8 mouse cellular contexts compared by ENCODE assay signal in genomic region chr2:131174700-131175099, GRCm38 (mm10). TPM values are rescaled to one million over a fixed set of nuclear protein-coding genes. Genes with fewer than 3 reads are reported as not detected.
DNase-seq lines count a peak whose midpoint lies in the region; ATAC-seq and TF ChIP-seq lines count a peak whose summit lies in the region.

No protein-coding gene starts in this region.

- H3K9me3 ChIP-seq in intestine, embryonic 14.5 days (ENCODE audit: control insufficient read depth, low read length), result no peaks in the 10 kb centered on the region
- H3K9me3 ChIP-seq in midbrain, embryonic 10.5 days (replicated peaks), result no peaks in the 10 kb centered on the region

- DNase-seq in spleen, adult 12 weeks (ENCODE audit: low spot score), result peak; percentile 40
- DNase-seq in spleen, postnatal 14 days (ENCODE audit: low spot score in 2 of 2), result no peak
- DNase-seq in cerebellum, postnatal 14 days, result peak; percentile 55 to 78
- DNase-seq in frontal cortex, postnatal 25 days (ENCODE audit: low spot score in 2 of 2), result peak; percentile 28 to 44
- DNase-seq in intestine, embryonic 14.5 days (ENCODE audit: low spot score), result peak; percentile 74
- peak; percentile 51 to 72 for DNase-seq in left cerebral cortex, postnatal 36 days (ENCODE audit: low spot score in 2 of 2)
- peak; percentile 71 for DNase-seq in midbrain, embryonic 10.5 days (ENCODE audit: low spot score)

- H3K9ac ChIP-seq in intestine, embryonic 14.5 days (ENCODE audit: low read length), result no peak overlapping the region

- no peak for TF ChIP-seq CTCF in small intestine, adult 2 months (IDR thresholded peaks at IDR 0.05; ENCODE audit: extremely low read depth, insufficient read length, insufficient replicate concordance, low read depth, low read length)

- H3K4me1 ChIP-seq in intestine, embryonic 14.5 days (replicated peaks; ENCODE audit: control insufficient read depth, insufficient read depth, low read length), result peaks cover 33% of the 10 kb centered on the region
- peaks cover 69% of the 10 kb centered on the region for H3K4me1 ChIP-seq in midbrain, embryonic 10.5 days
- peaks cover 27% of the 10 kb centered on the region for H3K4me1 ChIP-seq in small intestine, adult 2 months (ENCODE audit: control insufficient read depth, insufficient read depth, insufficient read length, low read length)

- intact Hi-C loops in left cerebral cortex, postnatal 36 days (cut with DNase I), result loop anchor here (5.0 kb wide), 1 partner anchor 88 kb away; the partner anchor contains the start of gene Pank2

- peak overlapping the region; percentile 73 for H3K4me2 ChIP-seq in intestine, embryonic 14.5 days (ENCODE audit: low read length)

- no peak for TF ChIP-seq POLR2A in small intestine, adult 2 months (IDR thresholded peaks at IDR 0.05; ENCODE audit: low read depth, low read length)

- peaks cover 10% of the 10 kb centered on the region for H3K36me3 ChIP-seq in intestine, embryonic 14.5 days (ENCODE audit: control insufficient read depth, insufficient read depth, low read length)
- peaks cover 34% of the 10 kb centered on the region for H3K36me3 ChIP-seq in midbrain, embryonic 10.5 days
- peaks cover 3% of the 10 kb centered on the region; the same call in 1 of the 2 replicates for H3K36me3 ChIP-seq in small intestine, adult 2 months (ENCODE audit: control insufficient read depth, insufficient read depth, low read length)

- H3K4me3 ChIP-seq in intestine, embryonic 14.5 days (ENCODE audit: low read depth, low read length), result peak overlapping the region; percentile 32
- peak overlapping the region; percentile 54 for H3K4me3 ChIP-seq in midbrain, embryonic 10.5 days
- peak overlapping the region; percentile 57 for H3K4me3 ChIP-seq in small intestine, adult 2 months (ENCODE audit: low read depth, low read length)

- WGBS in intestine, embryonic 14.5 days, result 6% methylated on average over 11 of the region's 11 CpGs
- 6% methylated on average over 11 of the region's 11 CpGs for WGBS in midbrain, embryonic 10.5 days
- 5% methylated on average over 11 of the region's 11 CpGs for WGBS in small intestine, adult 2 months

- no peak overlapping the region for H3K27ac ChIP-seq in intestine, embryonic 14.5 days (ENCODE audit: low read depth)
- H3K27ac ChIP-seq in midbrain, embryonic 10.5 days (replicated peaks), result no peak overlapping the region
- H3K27ac ChIP-seq in small intestine, adult 2 months (ENCODE audit: insufficient read depth, low read depth, low read length), result no peak overlapping the region

- ATAC-seq in intestine, embryonic 14.5 days (replicated peaks; ENCODE audit: low FRiP score, low TSS enrichment, low read depth), result no peak

- peaks cover 35% of the 10 kb centered on the region for H3K27me3 ChIP-seq in intestine, embryonic 14.5 days (replicated peaks; ENCODE audit: control insufficient read depth, insufficient read depth, low read length)
- peaks cover 46% of the 10 kb centered on the region for H3K27me3 ChIP-seq in midbrain, embryonic 10.5 days (ENCODE audit: low read depth, poor library complexity, severe bottlenecking)
- no peaks in the 10 kb centered on the region for H3K27me3 ChIP-seq in small intestine, adult 2 months (ENCODE audit: control insufficient read depth, insufficient read depth, low read length)

RNA-seq across cellular contexts. Expression of gene Cenpb, which starts 5.2 kb away (rescaled TPM):
- 8.8 and 9.5 TPM in 2 replicates for polyA plus RNA-seq in intestine, embryonic 14.5 days (2014; fragmentation: Nextera tagmentation; extraction: Ambion mirVana)
- 10 to 100 TPM; 75.1 to 88.0 TPM for total RNA-seq in left cerebral cortex, postnatal 36 days (2021)
- polyA plus RNA-seq in midbrain, embryonic 10.5 days (2016; fragmentation: Nextera tagmentation; extraction: Ambion mirVana), result 9.0 and 10.6 TPM in 2 replicates
- 57.7 and 95.1 TPM in 2 replicates for polyA plus RNA-seq in small intestine, adult 2 months (2012; rRNA removed)

RNA-seq across cellular contexts. Expression of gene Cdc25b, which starts 12.0 kb away (rescaled TPM):
- 51.8 and 61.0 TPM in 2 replicates for polyA plus RNA-seq in intestine, embryonic 14.5 days (2014; fragmentation: Nextera tagmentation; extraction: Ambion mirVana)
- total RNA-seq in left cerebral cortex, postnatal 36 days (2021), result 10 to 100 TPM; 13.9 to 22.8 TPM
- polyA plus RNA-seq in midbrain, embryonic 10.5 days (2016; fragmentation: Nextera tagmentation; extraction: Ambion mirVana), result 117 and 140 TPM in 2 replicates
- 11.6 and 22.4 TPM in 2 replicates for polyA plus RNA-seq in small intestine, adult 2 months (2012; rRNA removed)

RNA-seq across cellular contexts. Expression of gene Spef1, which starts 12.4 kb away (rescaled TPM):
- polyA plus RNA-seq in intestine, embryonic 14.5 days (2014; fragmentation: Nextera tagmentation; extraction: Ambion mirVana), result 5.8 and 6.4 TPM in 2 replicates
- 10 to 100 TPM in 1 of 2 experiments, 1 to 10 TPM in 1; 9.7 to 10.8 TPM for total RNA-seq in left cerebral cortex, postnatal 36 days (2021)
- 3.7 and 6.3 TPM in 2 replicates for polyA plus RNA-seq in midbrain, embryonic 10.5 days (2016; fragmentation: Nextera tagmentation; extraction: Ambion mirVana)
- polyA plus RNA-seq in small intestine, adult 2 months (2012; rRNA removed), result 5.6 and 8.2 TPM in 2 replicates

RNA-seq across cellular contexts. Expression of gene 1700037H04Rik, which starts 14.8 kb away (rescaled TPM):
- polyA plus RNA-seq in intestine, embryonic 14.5 days (2014; fragmentation: Nextera tagmentation; extraction: Ambion mirVana), result 91.4 and 93.1 TPM in 2 replicates
- total RNA-seq in left cerebral cortex, postnatal 36 days (2021), result 10 to 100 TPM; 71.1 to 78.3 TPM
- 136 and 145 TPM in 2 replicates for polyA plus RNA-seq in midbrain, embryonic 10.5 days (2016; fragmentation: Nextera tagmentation; extraction: Ambion mirVana)
- polyA plus RNA-seq in small intestine, adult 2 months (2012; rRNA removed), result 52.3 and 57.2 TPM in 2 replicates

RNA-seq across cellular contexts. Expression of gene Ap5s1, which starts 32.2 kb away (rescaled TPM):
- polyA plus RNA-seq in intestine, embryonic 14.5 days (2014; fragmentation: Nextera tagmentation; extraction: Ambion mirVana), result 23.4 and 23.8 TPM in 2 replicates
- total RNA-seq in left cerebral cortex, postnatal 36 days (2021), result 10 to 100 TPM; 21.3 to 30.7 TPM
- 25.9 and 28.9 TPM in 2 replicates for polyA plus RNA-seq in midbrain, embryonic 10.5 days (2016; fragmentation: Nextera tagmentation; extraction: Ambion mirVana)
- 37.1 and 90.0 TPM in 2 replicates for polyA plus RNA-seq in small intestine, adult 2 months (2012; rRNA removed)

Comparison
In these comparisons a context has a peak if more than half of its experiments do, and no peak if none do; other contexts are left out.
1. DNase-seq: peak in spleen, adult 12 weeks (single experiment), cerebellum, postnatal 14 days (2 of 2), frontal cortex, postnatal 25 days (2 of 2), intestine, embryonic 14.5 days (single experiment), left cerebral cortex, postnatal 36 days (2 of 2) and midbrain, embryonic 10.5 days (single experiment); none in spleen, postnatal 14 days (0 of 2).
2. Peak in every context shown above with its lines, with median percentiles within 50 percentile points of each other: H3K4me3 ChIP-seq.